Mouse (Mus musculus) G1E-ER4 (cell line): ENCODE results near the gene Tanc2. TPM values are rescaled to one million over a fixed set of nuclear protein-coding genes. Genes with fewer than 3 reads are reported as not detected.

Experiments used
- GATA1 ChIP-seq: IDR thresholded peaks from one replicate; pipeline ENCODE4 v1.8.0; 2012; ENCODE audit warnings: low read length, inconsistent platforms
- polyA plus RNA-seq: library from polyadenylated mRNA; stranded (reverse); fragments of >175 nt; gene quantifications from 2 replicates; pipeline ENCODE4 v1.2.3, GENCODE M21; 2012

Tanc2 gene
- polyA plus RNA-seq, 1 experiment: not detected

GRCm38 (mm10) chr11:105582020-105582419 lies 7.8 kb upstream of the Tanc2 start:
- no peak for TF ChIP-seq GATA1

- TF ChIP-seq GATA1: no peak
Observed at GRCm38 (mm10) chr11:105589231-105589876, 432 bp upstream of the Tanc2 start.

- TF ChIP-seq GATA1: no peak
Observed at GRCm38 (mm10) chr11:105591905-105592304, 2.1 kb downstream of the Tanc2 start.

- TF ChIP-seq GATA1: no peak
Observed at GRCm38 (mm10) chr11:105602177-105602576, 12.4 kb downstream of the Tanc2 start.

- TF ChIP-seq GATA1: no peak
Observed at GRCm38 (mm10) chr11:105626201-105626600, 36.4 kb downstream of the Tanc2 start.

GRCm38 (mm10) chr11:105643995-105644394 lies 54.2 kb downstream of the Tanc2 start:
- no peak for TF ChIP-seq GATA1

GRCm38 (mm10) chr11:105648026-105648425 lies 58.2 kb downstream of the Tanc2 start:
- no peak for TF ChIP-seq GATA1

GRCm38 (mm10) chr11:105654616-105655015 lies 64.8 kb downstream of the Tanc2 start:
- TF ChIP-seq GATA1: no peak

- no peak for TF ChIP-seq GATA1
Observed at GRCm38 (mm10) chr11:105655335-105655734, 65.5 kb downstream of the Tanc2 start.

GRCm38 (mm10) chr11:105667879-105668278 lies 78.1 kb downstream of the Tanc2 start:
- no peak for TF ChIP-seq GATA1

GRCm38 (mm10) chr11:105678996-105679395 lies 89.2 kb downstream of the Tanc2 start:
- TF ChIP-seq GATA1: no peak

GRCm38 (mm10) chr11:105684747-105685146 lies 95.0 kb downstream of the Tanc2 start:
- TF ChIP-seq GATA1: no peak

GRCm38 (mm10) chr11:105700528-105700927 lies 110.7 kb downstream of the Tanc2 start:
- no peak for TF ChIP-seq GATA1

- no peak for TF ChIP-seq GATA1
Observed at GRCm38 (mm10) chr11:105719660-105720059, 129.9 kb downstream of the Tanc2 start.

- TF ChIP-seq GATA1: no peak
Observed at GRCm38 (mm10) chr11:105731541-105731940, 141.8 kb downstream of the Tanc2 start.

- TF ChIP-seq GATA1: no peak
Observed at GRCm38 (mm10) chr11:105731989-105732531, 142.3 kb downstream of the Tanc2 start.

GRCm38 (mm10) chr11:105743171-105743570 lies 153.4 kb downstream of the Tanc2 start:
- no peak for TF ChIP-seq GATA1

- no peak for TF ChIP-seq GATA1
Observed at GRCm38 (mm10) chr11:105749297-105750071, 159.7 kb downstream of the Tanc2 start.
